Mouse (Mus musculus): ENCODE results near the gene Rad51b.

DNA sequence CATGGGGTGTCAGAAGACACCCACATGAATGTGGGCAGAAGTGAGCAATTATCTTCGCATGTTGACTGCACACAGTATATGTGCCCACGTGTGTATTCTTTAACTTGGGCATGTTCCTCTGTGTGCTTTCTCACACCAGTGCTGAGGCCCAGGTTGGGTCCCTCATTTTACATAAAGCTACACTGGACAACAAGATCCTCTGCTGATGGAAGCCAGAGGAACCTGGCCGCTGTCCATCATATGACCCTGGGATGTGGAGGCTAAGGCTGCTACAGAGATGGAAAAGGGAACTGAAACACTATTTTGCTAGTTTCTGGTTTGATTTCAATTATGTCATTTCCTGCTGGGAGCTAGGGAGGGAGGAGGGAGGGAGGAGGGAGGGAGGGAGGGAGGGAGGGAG lies 544.2 kb downstream of the Rad51b start:
- TF ChIP-seq GATA1 (IDR thresholded peaks at IDR 0.05; ENCODE audit: borderline replicate concordance, low read length) (no peak), CTCF (IDR thresholded peaks at IDR 0.05; ENCODE audit: low read depth, low read length) (no peak), POLR2AphosphoS5 (IDR thresholded peaks at IDR 0.05; ENCODE audit: insufficient replicate concordance, low read depth, low read length) (no peak)
